Mouse (Mus musculus) forebrain, embryonic 10.5 days (tissue): ENCODE data around the gene Fzd5. TPM values are rescaled to one million over a fixed set of nuclear protein-coding genes. Genes with fewer than 3 reads are reported as not detected.

Experiments used
- DNase-seq: peaks from one replicate; pipeline ENCODE4 v3.0.0-alpha.2; 2017; ENCODE audit warnings: low spot score; ENCODE audit errors: extremely low spot score
- H3K27ac ChIP-seq: fragments of 300-500 bp; sonication (generic); 2 replicates; pipeline ENCODE4 v1.5.1; 2016; ENCODE audit warnings: mild to moderate bottlenecking
- H3K27me3 ChIP-seq: fragments of 300-500 bp; sonication (generic); 2 replicates; pipeline ENCODE4 v1.6.1; 2016; ENCODE audit warnings: mild to moderate bottlenecking; ENCODE audit not compliant: poor library complexity, severe bottlenecking
- H3K36me3 ChIP-seq: fragments of 300-500 bp; sonication (generic); replicated peaks from 2 replicates; pipeline ENCODE4 v1.6.1; 2016; ENCODE audit warnings: mild to moderate bottlenecking, moderate library complexity
- H3K4me1 ChIP-seq: fragments of 300-500 bp; sonication (generic); 2 replicates; pipeline ENCODE4 v1.6.1; 2016
- H3K4me3 ChIP-seq: fragments of 300-500 bp; sonication (generic); 2 replicates; pipeline ENCODE4 v1.5.1; 2016; ENCODE audit warnings: mild to moderate bottlenecking, moderate library complexity
- H3K9me3 ChIP-seq: fragments of 300-500 bp; sonication (generic); 2 replicates; pipeline ENCODE4 v1.6.1; 2016; ENCODE audit warnings: mild to moderate bottlenecking, moderate library complexity
- WGBS: fragments of 180-500 bp; shearing (Covaris S2); methylation state at CpG from one replicate; pipeline ENCODE4 v1.1.7; 2016; 5-methylcytosine and 5-hydroxymethylcytosine counted together
- polyA plus RNA-seq: library from polyadenylated mRNA; unstranded; fragments of >200 nt; fragmentation: Nextera tagmentation; extraction: Ambion mirVana; gene quantifications from 2 replicates; pipeline ENCODE4 v1.2.1, GENCODE M21; 2016

Fzd5 gene
- polyA plus RNA-seq, 1 experiment from 2014 or later: 1.4 TPM

- WGBS: 69% methylated on average over 16 of the region's 16 CpGs
- no peak for DNase-seq
- Histone ChIP-seq H3K36me3 (0 out of 2 replicates have a peak, but pooled peaks cover 5% of the 10 kb centered on the region), H3K4me3 (no peak overlapping the region), H3K9me3 (no peaks in the 10 kb centered on the region), H3K4me1 (peaks cover 53% of the 10 kb centered on the region), H3K27ac (no peak overlapping the region), H3K27me3 (peaks cover 58% of the 10 kb centered on the region)
These were observed 6.1 kb downstream of the Fzd5 start for GRCm38 (mm10) chr1:64731341-64732020.

GRCm38 (mm10) chr1:64730046-64730445 is 7.5 kb downstream of the Fzd5 start:
- 73% methylated on average over 4 of the region's 4 CpGs for WGBS
- Histone ChIP-seq H3K9me3 (no peaks in the 10 kb centered on the region), H3K4me1 (peaks cover 39% of the 10 kb centered on the region)

GRCm38 (mm10) chr1:64721034-64721587 is 16.4 kb downstream of the Fzd5 start:
- no peak overlapping the region for H3K27ac ChIP-seq
- WGBS: 84% methylated on average over 10 of the region's 10 CpGs
- DNase-seq: no peak
- no peak overlapping the region for H3K4me3 ChIP-seq
- H3K9me3 ChIP-seq: no peaks in the 10 kb centered on the region
- no peaks in the 10 kb centered on the region for H3K27me3 ChIP-seq
- peaks cover 76% of the 10 kb centered on the region for H3K36me3 ChIP-seq
- no peaks in the 10 kb centered on the region for H3K4me1 ChIP-seq

More at GRCm38 (mm10) chr1:64730046-64730445, 7.5 kb downstream of the Fzd5 start:
- no peak overlapping the region for H3K4me3 ChIP-seq
- DNase-seq: no peak
- peaks cover 44% of the 10 kb centered on the region for H3K27me3 ChIP-seq
- H3K27ac ChIP-seq: no peak overlapping the region
- H3K36me3 ChIP-seq: peaks cover 17% of the 10 kb centered on the region

- Histone ChIP-seq H3K27ac (no peak overlapping the region), H3K4me3 (no peak overlapping the region), H3K36me3 (peaks cover 75% of the 10 kb centered on the region), H3K4me1 (no peaks in the 10 kb centered on the region), H3K27me3 (no peaks in the 10 kb centered on the region), H3K9me3 (no peaks in the 10 kb centered on the region)
- no peak for DNase-seq
These were observed 20.0 kb downstream of the Fzd5 start for GRCm38 (mm10) chr1:64717504-64717903.

GRCm38 (mm10) chr1:64716589-64717304 is 20.8 kb downstream of the Fzd5 start:
- H3K36me3 ChIP-seq: peaks cover 69% of the 10 kb centered on the region

GRCm38 (mm10) chr1:64715458-64715857 is 22.1 kb downstream of the Fzd5 start:
- no peak for DNase-seq
- H3K27ac ChIP-seq: no peak overlapping the region
- H3K36me3 ChIP-seq: peaks cover 57% of the 10 kb centered on the region
- H3K27me3 ChIP-seq: no peaks in the 10 kb centered on the region
- WGBS: 81% methylated on average over 2 of the region's 2 CpGs
- no peaks in the 10 kb centered on the region for H3K9me3 ChIP-seq
- no peak overlapping the region for H3K4me3 ChIP-seq
- no peaks in the 10 kb centered on the region for H3K4me1 ChIP-seq

More at GRCm38 (mm10) chr1:64716589-64717304, 20.8 kb downstream of the Fzd5 start:
- no peak overlapping the region for H3K4me3 ChIP-seq
- H3K27ac ChIP-seq: no peak overlapping the region
- no peaks in the 10 kb centered on the region for H3K27me3 ChIP-seq
- H3K4me1 ChIP-seq: no peaks in the 10 kb centered on the region
- no peak for DNase-seq
- no peaks in the 10 kb centered on the region for H3K9me3 ChIP-seq
- 91% methylated on average over 7 of the region's 7 CpGs for WGBS

GRCm38 (mm10) chr1:64712006-64712760 is 25.4 kb downstream of the Fzd5 start:
- Histone ChIP-seq H3K4me3 (no peak overlapping the region), H3K4me1 (no peaks in the 10 kb centered on the region), H3K36me3 (peaks cover 50% of the 10 kb centered on the region), H3K9me3 (no peaks in the 10 kb centered on the region), H3K27ac (no peak overlapping the region), H3K27me3 (no peaks in the 10 kb centered on the region)
- no peak for DNase-seq
- WGBS: 90% methylated on average over 14 of the region's 14 CpGs

- H3K36me3 ChIP-seq: peaks cover 42% of the 10 kb centered on the region
- no peak overlapping the region for H3K4me3 ChIP-seq
- H3K27ac ChIP-seq: no peak overlapping the region
- H3K4me1 ChIP-seq: no peaks in the 10 kb centered on the region
- no peak for DNase-seq
- no peaks in the 10 kb centered on the region for H3K9me3 ChIP-seq
- 33% methylated on average over 2 of the region's 2 CpGs for WGBS
- H3K27me3 ChIP-seq: no peaks in the 10 kb centered on the region
These were observed 27.7 kb downstream of the Fzd5 start for GRCm38 (mm10) chr1:64709891-64710290.

- H3K36me3 ChIP-seq: peaks cover 57% of the 10 kb centered on the region
- no peaks in the 10 kb centered on the region for H3K4me1 ChIP-seq
- H3K4me3 ChIP-seq: no peak overlapping the region
- DNase-seq: no peak
- H3K9me3 ChIP-seq: no peaks in the 10 kb centered on the region
- no peak overlapping the region for H3K27ac ChIP-seq
- WGBS: 97% methylated on average over 2 of the region's 2 CpGs
- H3K27me3 ChIP-seq: no peaks in the 10 kb centered on the region
These were observed 30.9 kb downstream of the Fzd5 start for GRCm38 (mm10) chr1:64706610-64707009.

- no peaks in the 10 kb centered on the region for H3K4me1 ChIP-seq
- WGBS: 50% methylated on average over 6 of the region's 6 CpGs
- H3K27ac ChIP-seq: no peak overlapping the region
- H3K27me3 ChIP-seq: no peaks in the 10 kb centered on the region
- no peaks in the 10 kb centered on the region for H3K9me3 ChIP-seq
- no peak overlapping the region for H3K4me3 ChIP-seq
- H3K36me3 ChIP-seq: peaks cover 63% of the 10 kb centered on the region
- peak; percentile 31 for DNase-seq
These were observed 32.3 kb downstream of the Fzd5 start for GRCm38 (mm10) chr1:64705230-64705629.

GRCm38 (mm10) chr1:64701780-64702179 is 35.8 kb downstream of the Fzd5 start:
- H3K9me3 ChIP-seq: no peaks in the 10 kb centered on the region
- H3K27ac ChIP-seq: no peak overlapping the region
- WGBS: 89% methylated on average over 3 of the region's 3 CpGs
- peaks cover 48% of the 10 kb centered on the region for H3K36me3 ChIP-seq
- H3K27me3 ChIP-seq: no peaks in the 10 kb centered on the region
- no peak for DNase-seq
- H3K4me1 ChIP-seq: no peaks in the 10 kb centered on the region
- no peak overlapping the region for H3K4me3 ChIP-seq

- Histone ChIP-seq H3K4me1 (peaks cover 18% of the 10 kb centered on the region), H3K36me3 (0 out of 2 replicates have a peak, but pooled peaks cover 3% of the 10 kb centered on the region), H3K27ac (no peak overlapping the region), H3K27me3 (no peaks in the 10 kb centered on the region), H3K4me3 (no peak overlapping the region), H3K9me3 (no peaks in the 10 kb centered on the region)
- 88% methylated on average over 3 of the region's 3 CpGs for WGBS
- DNase-seq: no peak
These were observed 42.4 kb downstream of the Fzd5 start for GRCm38 (mm10) chr1:64695156-64695555.
